Mouse (Mus musculus) embryonic facial prominence, embryonic 14.5 days (tissue): ENCODE data around the gene Zkscan17. TPM values are rescaled to one million over a fixed set of nuclear protein-coding genes. Genes with fewer than 3 reads are reported as not detected.
"Not testable (repeated sequence)": the region's sequence is repeated elsewhere in the genome, so short reads cannot be mapped to it uniquely, and the experiment has no call there.

ENCODE experiments used
- ATAC-seq: fragments of 200-750 bp; cut with Nextera tagmentation; 2 replicates; pipeline ENCODE4 v1.8.0; 2017; ENCODE audit warnings: low read depth, moderate number of reproducible peaks, moderate TSS enrichment
- DNase-seq: peaks from one replicate; pipeline ENCODE4 v3.0.0-alpha.2; 2015; ENCODE audit warnings: low spot score
- H3K27ac ChIP-seq: fragments of 300-500 bp; sonication (generic); replicated peaks from 2 replicates; pipeline ENCODE4 v1.5.1; 2014; ENCODE audit warnings: low read depth, mild to moderate bottlenecking, low read length, moderate library complexity
- H3K27me3 ChIP-seq: fragments of 300-500 bp; sonication (generic); replicated peaks from 2 replicates; pipeline ENCODE4 v1.6.1; 2014; ENCODE audit warnings: low read length; ENCODE audit not compliant: control insufficient read depth, insufficient read depth
- H3K36me3 ChIP-seq: fragments of 300-500 bp; sonication (generic); 2 replicates; pipeline ENCODE4 v1.6.1; 2014; ENCODE audit warnings: low read length, mixed read lengths; ENCODE audit not compliant: control insufficient read depth, insufficient read depth
- H3K4me1 ChIP-seq: fragments of 300-500 bp; sonication (generic); 2 replicates; pipeline ENCODE4 v1.6.1; 2014; ENCODE audit warnings: antibody characterized with exemption, low read length; ENCODE audit not compliant: control insufficient read depth, insufficient read depth
- H3K4me2 ChIP-seq: fragments of 300-500 bp; sonication (generic); 2 replicates; pipeline ENCODE4 v1.6.1; 2014; ENCODE audit warnings: low read depth, mild to moderate bottlenecking, low read length, moderate library complexity, mixed read lengths
- H3K4me3 ChIP-seq: fragments of 300-500 bp; sonication (generic); 2 replicates; pipeline ENCODE4 v1.5.1; 2014; ENCODE audit warnings: low read depth, mild to moderate bottlenecking, low read length
- H3K9ac ChIP-seq: fragments of 300-500 bp; sonication (generic); 2 replicates; pipeline ENCODE4 v1.6.1; 2014; ENCODE audit warnings: low read depth, mild to moderate bottlenecking, low read length, moderate library complexity, mixed read lengths
- H3K9me3 ChIP-seq: fragments of 300-500 bp; sonication (generic); 2 replicates; pipeline ENCODE4 v1.6.1; 2016; ENCODE audit warnings: low read length; ENCODE audit not compliant: control insufficient read depth
- WGBS: fragments of 180-500 bp; shearing (Covaris S2); extraction: QIAGEN DNeasy Blood & Tissue Kit; methylation state at CpG from one replicate; pipeline ENCODE4 v1.1.7; 2014; 5-methylcytosine and 5-hydroxymethylcytosine counted together
- polyA plus RNA-seq: library from polyadenylated mRNA; unstranded; fragments of >200 nt; fragmentation: Nextera tagmentation; extraction: Ambion mirVana; gene quantifications from 2 replicates; pipeline ENCODE4 v1.2.1, GENCODE M21; 2014

Zkscan17 gene
- 17.1 and 19.7 TPM in 2 replicates for polyA plus RNA-seq

- no peak within 1 kb of the TSS for H3K4me3 ChIP-seq
- no peak within 1 kb of the TSS for H3K4me2 ChIP-seq
- 45% methylated on average over 8 of the region's 8 CpGs for WGBS
- H3K27ac ChIP-seq, result no peak within 1 kb of the TSS
- no peak for DNase-seq
- ATAC-seq, result no peak
- H3K9me3 ChIP-seq, result peaks cover 5% of the 10 kb centered on the region; the same call in 1 of the 2 replicates
- H3K4me1 ChIP-seq, result no peaks in the 10 kb centered on the region
- H3K36me3 ChIP-seq, result no peaks in the 10 kb centered on the region
- no peak within 1 kb of the TSS for H3K9ac ChIP-seq
- no peaks in the 10 kb centered on the region for H3K27me3 ChIP-seq
These were observed at the start of gene Zkscan17 for GRCm38 (mm10) chr11:59526472-59527080. TSS of gene Zkscan17 (minus strand) at chr11:59526751.

DNA sequence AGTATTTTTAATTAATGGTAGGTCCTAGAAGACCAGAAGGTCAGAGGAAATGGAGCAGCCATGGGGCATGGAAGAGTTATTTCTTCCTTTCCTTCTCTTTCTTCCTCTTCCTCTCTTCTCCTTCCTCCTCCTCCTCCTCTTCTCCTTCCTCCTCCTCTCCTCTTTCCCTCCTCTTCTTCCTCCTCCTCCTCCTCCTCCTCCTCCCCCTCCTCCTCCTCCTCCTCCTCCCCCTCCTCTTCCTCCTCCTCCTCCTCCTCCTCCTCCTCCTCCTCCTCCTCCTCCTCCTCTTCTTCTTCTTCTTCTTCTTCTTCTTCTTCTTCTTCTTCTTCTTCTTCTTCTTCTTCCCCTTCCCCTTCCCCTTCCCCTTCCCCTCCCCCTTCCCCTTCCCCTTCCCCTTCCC lies 49.6 kb upstream of the Zkscan17 start, which contains the start of gene Olfr222:
Gene Olfr222, minus strand, starts transcription at position 101 of the 400 bp plus-strand sequence.
- ATAC-seq, H3K36me3 ChIP-seq, H3K4me1 ChIP-seq, H3K27ac ChIP-seq, DNase-seq, H3K4me3 ChIP-seq, H3K27me3 ChIP-seq, H3K9ac ChIP-seq, H3K4me2 ChIP-seq, H3K9me3 ChIP-seq: not testable (repeated sequence)

GRCm38 (mm10) chr11:59575726-59576125 lies 49.2 kb upstream of the Zkscan17 start:
- WGBS, result 54% methylated on average over 9 of the region's 9 CpGs
- no peak overlapping the region for H3K27ac ChIP-seq
- H3K4me1 ChIP-seq, result no peaks in the 10 kb centered on the region
- H3K4me3 ChIP-seq, result no peak overlapping the region
- H3K9ac ChIP-seq, result no peak overlapping the region
- no peaks in the 10 kb centered on the region for H3K9me3 ChIP-seq
- H3K4me2 ChIP-seq, result no peak overlapping the region
- no peaks in the 10 kb centered on the region for H3K36me3 ChIP-seq
- ATAC-seq (no peak), DNase-seq (no peak)
- 0 out of 2 replicates have a peak, but pooled peaks cover 4% of the 10 kb centered on the region for H3K27me3 ChIP-seq

DNA sequence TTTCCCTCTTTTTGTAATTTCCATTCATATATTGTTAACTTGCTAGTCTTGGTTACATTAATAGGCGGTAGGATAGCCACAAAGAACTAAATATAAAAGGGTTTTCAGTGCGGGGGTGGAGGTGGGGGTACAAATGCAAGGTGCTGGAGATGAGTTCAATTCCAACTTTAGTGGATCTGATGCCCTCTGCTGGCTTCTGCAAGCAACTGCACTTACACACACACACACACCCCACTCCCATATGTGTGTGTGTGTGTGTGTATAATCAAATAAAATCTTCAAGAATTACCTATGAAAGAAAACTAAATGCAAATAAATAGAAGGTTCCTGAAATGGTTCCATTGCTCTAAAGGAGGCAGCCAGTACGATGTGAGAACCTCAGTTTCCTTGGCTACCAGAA lies 42.8 kb upstream of the Zkscan17 start:
- Histone ChIP-seq H3K4me1 (no peaks in the 10 kb centered on the region), H3K4me3 (no peak overlapping the region), H3K9ac (no peak overlapping the region), H3K27ac (no peak overlapping the region), H3K4me2 (no peak overlapping the region), H3K27me3 (no peaks in the 10 kb centered on the region), H3K9me3 (no peaks in the 10 kb centered on the region), H3K36me3 (no peaks in the 10 kb centered on the region)
- DNase-seq, result peak; percentile 12
- 64% methylated on average over 3 of the region's 3 CpGs for WGBS
- ATAC-seq, result no peak

DNA sequence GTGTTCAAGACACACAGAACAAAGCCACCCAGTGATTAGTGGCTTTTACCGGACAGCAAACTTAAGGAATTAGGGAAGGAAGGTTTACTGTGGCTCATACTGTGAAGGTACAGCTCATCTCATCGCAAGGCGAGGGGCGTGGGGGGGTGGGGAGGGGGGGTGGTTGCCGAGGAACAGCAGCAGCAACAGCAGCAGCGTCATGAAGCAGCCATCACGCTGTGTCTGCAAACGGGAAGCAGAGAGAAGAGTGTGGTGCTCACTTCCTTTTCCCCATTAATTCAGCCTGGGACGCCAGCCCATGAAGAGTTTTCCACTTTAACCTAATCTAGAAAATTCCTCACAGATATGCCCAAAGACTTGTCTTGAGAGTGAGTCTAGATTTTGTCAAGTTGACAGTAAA lies 36.3 kb upstream of the Zkscan17 start:
- H3K4me3 ChIP-seq, result no peak overlapping the region
- H3K4me1 ChIP-seq, result no peaks in the 10 kb centered on the region
- no peak overlapping the region for H3K27ac ChIP-seq
- no peaks in the 10 kb centered on the region for H3K27me3 ChIP-seq
- H3K9ac ChIP-seq, result no peak overlapping the region
- no peaks in the 10 kb centered on the region for H3K36me3 ChIP-seq
- ATAC-seq, result no peak
- H3K9me3 ChIP-seq, result no peaks in the 10 kb centered on the region
- H3K4me2 ChIP-seq, result no peak overlapping the region
- WGBS, result 77% methylated on average over 9 of the region's 9 CpGs
- DNase-seq, result no peak

- DNase-seq, result no peak
- no peaks in the 10 kb centered on the region for H3K36me3 ChIP-seq
- H3K9me3 ChIP-seq, result no peaks in the 10 kb centered on the region
- H3K9ac ChIP-seq, result no peak overlapping the region
- no peak overlapping the region for H3K4me3 ChIP-seq
- WGBS, result 93% methylated on average over 4 of the region's 4 CpGs
- no peaks in the 10 kb centered on the region for H3K4me1 ChIP-seq
- H3K27me3 ChIP-seq, result no peaks in the 10 kb centered on the region
- H3K4me2 ChIP-seq, result no peak overlapping the region
- no peak overlapping the region for H3K27ac ChIP-seq
- ATAC-seq, result no peak
These were observed 35.8 kb upstream of the Zkscan17 start for GRCm38 (mm10) chr11:59562336-59562735.

- Histone ChIP-seq H3K27ac (no peak overlapping the region), H3K4me3 (no peak overlapping the region), H3K4me2 (no peak overlapping the region), H3K27me3 (no peaks in the 10 kb centered on the region), H3K36me3 (no peaks in the 10 kb centered on the region), H3K4me1 (no peaks in the 10 kb centered on the region), H3K9ac (no peak overlapping the region), H3K9me3 (no peaks in the 10 kb centered on the region)
- 62% methylated on average over 3 of the region's 3 CpGs for WGBS
- ATAC-seq, result no peak
- DNase-seq, result no peak
These were observed 34.4 kb upstream of the Zkscan17 start for GRCm38 (mm10) chr11:59560906-59561305.

GRCm38 (mm10) chr11:59554535-59554934 lies 28.0 kb upstream of the Zkscan17 start:
- WGBS, result 80% methylated on average over 8 of the region's 8 CpGs
- H3K27ac ChIP-seq, result no peak overlapping the region
- DNase-seq, result no peak
- H3K4me2 ChIP-seq, result no peak overlapping the region
- H3K4me3 ChIP-seq, result no peak overlapping the region
- H3K9me3 ChIP-seq, result no peaks in the 10 kb centered on the region
- ATAC-seq, result no peak
- H3K36me3 ChIP-seq, result no peaks in the 10 kb centered on the region
- no peaks in the 10 kb centered on the region for H3K4me1 ChIP-seq
- no peak overlapping the region for H3K9ac ChIP-seq
- no peaks in the 10 kb centered on the region for H3K27me3 ChIP-seq

DNA sequence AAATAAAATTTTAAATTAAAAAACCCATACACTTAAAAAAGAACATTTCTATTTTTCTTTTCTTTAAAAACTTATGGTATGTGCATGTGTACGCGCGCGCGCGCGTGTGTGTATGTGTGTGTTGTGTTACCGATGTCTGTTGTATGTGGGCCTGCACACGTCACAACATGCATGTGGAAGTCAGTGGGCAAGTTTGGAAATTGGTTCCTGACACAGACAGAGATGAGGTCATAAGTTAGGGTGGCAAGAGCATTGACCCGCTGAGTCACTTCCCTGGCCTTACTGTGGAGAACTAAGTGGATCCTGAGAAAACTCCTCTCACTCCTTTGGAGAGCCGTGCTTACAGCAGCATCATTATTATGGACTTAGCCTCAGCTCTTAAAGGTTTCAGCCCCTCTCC lies 27.6 kb upstream of the Zkscan17 start:
- WGBS, result 90% methylated on average over 11 of the region's 11 CpGs
- Histone ChIP-seq H3K4me2 (no peak overlapping the region), H3K9ac (no peak overlapping the region), H3K27ac (no peak overlapping the region), H3K4me1 (no peaks in the 10 kb centered on the region), H3K27me3 (no peaks in the 10 kb centered on the region), H3K4me3 (no peak overlapping the region), H3K36me3 (no peaks in the 10 kb centered on the region), H3K9me3 (no peaks in the 10 kb centered on the region)
- ATAC-seq (no peak), DNase-seq (no peak)
